Mouse (Mus musculus) sigmoid colon, adult 10 weeks (tissue): ENCODE results near the gene Ippk. TPM values are rescaled to one million over a fixed set of nuclear protein-coding genes. Genes with fewer than 3 reads are reported as not detected.

Source experiments
- polyA plus RNA-seq: library from polyadenylated mRNA; stranded (reverse); fragments of 350-450 nt; fragmentation: Illumina TruSeq; extraction: RNeasy Lipid Tissue Mini Kit (QIAGEN cat#74804); gene quantifications from one replicate; pipeline ENCODE4 v1.2.3, GENCODE M21; 2014; ENCODE audit warnings: low read depth, low replicate concordance

Ippk gene
- polyA plus RNA-seq, result 15.4 TPM

GRCm38 (mm10) chr13:49420754-49421605 is at the start of gene Ippk:
Ippk (plus strand) TSS chr13:49421249.

DNA sequence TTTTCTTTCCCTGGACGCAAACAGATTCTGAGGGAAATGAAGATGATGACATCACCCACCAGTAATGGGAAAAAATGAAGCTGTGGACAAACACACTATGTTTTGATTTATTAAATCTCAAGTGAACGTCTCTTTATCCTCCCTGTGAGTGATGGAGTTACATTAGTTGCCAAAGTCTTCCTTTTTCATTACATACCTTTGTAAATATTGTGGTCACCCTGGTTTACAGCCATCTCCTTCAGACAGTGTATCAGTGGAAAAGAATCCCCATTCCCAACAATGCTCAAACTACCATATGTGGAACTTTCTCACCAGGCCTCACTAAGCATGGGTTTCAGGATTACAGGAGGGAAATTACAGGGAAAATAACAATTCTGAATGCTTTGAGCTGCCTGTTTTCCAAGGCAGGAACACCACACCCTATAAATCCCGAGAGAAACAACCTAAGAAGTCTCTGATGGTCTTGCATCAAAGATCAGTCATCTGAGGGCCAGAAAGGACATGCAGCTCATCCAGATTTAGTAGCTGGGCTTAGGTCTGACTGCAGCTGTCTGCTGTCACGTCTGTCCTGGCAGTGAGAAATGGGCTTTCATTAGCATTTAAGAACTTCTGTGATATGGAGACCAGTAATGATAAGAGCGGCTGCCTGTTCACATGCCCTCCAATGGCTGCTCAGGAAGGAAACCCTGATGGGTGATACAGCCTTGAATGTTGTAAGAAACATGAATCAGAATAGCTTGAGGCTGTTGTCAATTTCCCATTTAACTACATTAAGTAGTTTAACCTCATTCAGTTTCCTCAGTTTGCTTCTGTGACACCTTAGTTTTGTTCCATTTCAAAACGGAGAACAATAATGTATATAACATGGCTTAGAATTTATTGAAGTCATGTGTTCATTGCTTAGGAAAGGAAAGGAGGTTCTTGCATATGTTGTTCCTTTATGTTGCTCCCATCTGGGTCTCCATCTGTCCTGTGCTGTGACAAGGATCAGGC is 71.6 kb downstream of the Ippk start, which contains the start of gene Tes3-ps:
Tes3-ps (plus strand) TSS at position 943 of the 993 bp plus-strand sequence.

GRCm38 (mm10) chr13:49504510-49504909 is 83.5 kb downstream of the Ippk start, which contains the start of gene Ecm2:
Ecm2 (plus strand) TSS chr13:49504810.

Other genes with a start within 250 kb of the Ippk start
- not detected for gene Ninj1, start 233.8 kb upstream of the Ippk start, polyA plus RNA-seq
- 2.6 TPM for gene Card19, start 205.2 kb upstream of the Ippk start, polyA plus RNA-seq
- gene Susd3, start 172.5 kb upstream of the Ippk start, polyA plus RNA-seq, result not detected
- 1.5 TPM for gene Fgd3, start 100.9 kb upstream of the Ippk start, polyA plus RNA-seq
- 20.7 TPM for gene Bicd2, start 79.7 kb upstream of the Ippk start, polyA plus RNA-seq
- gene Tes3-ps, start 72.1 kb downstream of the Ippk start, polyA plus RNA-seq, result 0.91 TPM
- gene Ecm2, start 83.6 kb downstream of the Ippk start, polyA plus RNA-seq, result 28.6 TPM
- 435 TPM for gene Aspn, start 123.2 kb downstream of the Ippk start, polyA plus RNA-seq
- gene Omd, start 161.2 kb downstream of the Ippk start, polyA plus RNA-seq, result 3.8 TPM
- 770 TPM for gene Ogn, start 186.8 kb downstream of the Ippk start, polyA plus RNA-seq
- 15.0 TPM for gene Cenpp, start 231.5 kb downstream of the Ippk start, polyA plus RNA-seq
- 40.7 TPM for gene Nol8, start 231.8 kb downstream of the Ippk start, polyA plus RNA-seq